Mouse (Mus musculus) Patski (cell line): Measurements from ENCODE around the gene Gm38394. TPM values are rescaled to one million over a fixed set of nuclear protein-coding genes. Genes with fewer than 3 reads are reported as not detected.

ENCODE experiments used
- ATAC-seq: fragments of 100-300 bp; one replicate; pipeline ENCODE4 v1.8.0; 2021
- CTCF ChIA-PET: fragments of 350-600 bp; sonication (Branson Sonifier 250); formaldehyde crosslinking; loops from one replicate; lab custom pipeline; 2022; ENCODE audit warnings: inconsistent platforms; lab: Charles Lee
- POLR2A ChIA-PET: fragments of 350-600 bp; sonication (Branson Sonifier 250); formaldehyde crosslinking; loops from one replicate; lab custom pipeline; 2022; ENCODE audit warnings: antibody characterized with exemption, inconsistent platforms; lab: Charles Lee
- DNase-seq: peaks from one replicate; pipeline ENCODE4 v3.0.0-alpha.2; 2011; ENCODE audit warnings: low read depth, low spot score
- H3K27me3 ChIP-seq: fragments of 371-371 bp; one replicate; pipeline ENCODE4 v1.5.1; 2021
- CTCF ChIP-seq: fragments of 100-300 bp; IDR thresholded peaks from one replicate; pipeline ENCODE4 v1.5.1; 2021
- in situ Hi-C: fragments of 300-500 bp; cut with MboI; formaldehyde crosslinking; loops from 3 replicates; pipeline ENCODE4 v1.11.1; 2018; ENCODE audit warnings: low pct_unique_long_range_greater_than_20kb, mixed read lengths
- polyA plus RNA-seq: library from polyadenylated mRNA; unstranded; gene quantifications from one replicate; pipeline ENCODE4 v1.2.3, GENCODE M21; 2021

Gene Gm38394
- polyA plus RNA-seq, 1 experiment from 2014 or later = 12.3 TPM

- ATAC-seq = no peak
- ChIA-PET POLR2A (no interaction called here), CTCF (interaction anchor here (1.1 to 1.3 kb wide), 2 partner anchors 12 to 216 kb away, joined by 3 read pairs; no protein-coding TSS in a partner anchor)
- in situ Hi-C loops = no loop called here
- no peaks in the 10 kb centered on the region for H3K27me3 ChIP-seq
- TF ChIP-seq CTCF = peak; percentile 39
- DNase-seq = no peak
These were observed 64.7 kb downstream of the Gm38394 start for GRCm38 (mm10) chr1:133596298-133597007.

- no peak for ATAC-seq
- in situ Hi-C loops = no loop called here
- TF ChIP-seq CTCF = peak; percentile 20
These were observed 75.1 kb downstream of the Gm38394 start for GRCm38 (mm10) chr1:133585995-133586537.

GRCm38 (mm10) chr1:133571293-133571692, 89.8 kb downstream of the Gm38394 start:
- no peak for ATAC-seq

More at GRCm38 (mm10) chr1:133585995-133586537, 75.1 kb downstream of the Gm38394 start:
- H3K27me3 ChIP-seq = peaks cover 12% of the 10 kb centered on the region
- POLR2A ChIA-PET = no interaction called here
- no peak for DNase-seq
- CTCF ChIA-PET = no interaction called here

More at GRCm38 (mm10) chr1:133571293-133571692, 89.8 kb downstream of the Gm38394 start:
- no peak for TF ChIP-seq CTCF
- no peak for DNase-seq
- no peaks in the 10 kb centered on the region for H3K27me3 ChIP-seq
- ChIA-PET POLR2A (no interaction called here), CTCF (no interaction called here)
- in situ Hi-C loops = no loop called here

Other genes starting within 250 kb of the Gm38394 start
- gene Sox13, start 236.9 kb downstream of the Gm38394 start, polyA plus RNA-seq = 11.3 TPM
- 209 TPM for gene Snrpe, start 51.0 kb downstream of the Gm38394 start, polyA plus RNA-seq
- gene Zbed6, start 433 bp downstream of the Gm38394 start, polyA plus RNA-seq = 17.5 TPM
- gene Lax1, start 28.8 kb upstream of the Gm38394 start, polyA plus RNA-seq = 1.8 TPM
- 5.1 TPM for gene Atp2b4, start 139.7 kb upstream of the Gm38394 start, polyA plus RNA-seq
- 0.04 TPM for gene Optc, start 246.7 kb upstream of the Gm38394 start, polyA plus RNA-seq